Mouse (Mus musculus) G1E (cell line): Measurements from ENCODE around the gene Phldb3.

Experiments used
- CTCF ChIP-seq: IDR thresholded peaks from 2 replicates; pipeline ENCODE4 v1.5.1; 2012; ENCODE audit warnings: low read depth, low read length, inconsistent platforms, mixed read lengths
- POLR2AphosphoS5 ChIP-seq: IDR thresholded peaks from 2 replicates; pipeline ENCODE4 v1.6.1; 2012; ENCODE audit warnings: low read depth, low read length, inconsistent platforms; ENCODE audit not compliant: insufficient replicate concordance

DNA sequence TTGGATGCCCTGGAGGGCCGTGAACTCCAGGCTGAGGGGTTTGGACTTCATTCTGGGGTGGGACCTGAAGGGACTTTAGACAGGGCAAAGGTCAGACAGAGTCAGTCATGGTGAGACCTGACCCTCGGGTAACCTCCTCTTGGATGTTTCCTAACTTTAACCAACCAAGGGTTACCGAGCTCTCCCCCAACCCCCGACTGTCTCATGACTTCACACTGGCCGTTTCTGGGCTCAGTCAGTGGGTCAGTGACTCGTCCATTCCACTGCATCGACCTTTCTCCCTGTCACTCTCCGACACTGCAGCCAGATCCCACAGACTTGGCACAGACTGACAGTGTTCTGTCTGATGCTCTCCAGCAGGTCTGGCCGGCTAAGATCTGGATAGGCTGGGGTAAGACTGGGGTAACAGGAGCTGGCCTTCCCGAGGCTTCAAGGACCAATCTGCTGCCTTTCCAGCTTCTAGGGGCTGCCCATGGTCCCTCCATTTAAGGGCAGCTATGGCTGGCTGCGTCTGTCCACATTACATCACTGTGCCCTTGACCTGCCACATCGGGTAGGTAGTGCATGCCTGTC is 36.3 kb upstream of the Phldb3 start:
- no peak for TF ChIP-seq CTCF
- no peak for TF ChIP-seq POLR2AphosphoS5
